Mouse (Mus musculus): ENCODE measurements around the gene Zfp598. TPM values are rescaled to one million over a fixed set of nuclear protein-coding genes. Genes with fewer than 3 reads are reported as not detected.

Gene Zfp598
- polyA plus RNA-seq, 1 experiment from 2014 or later: 24.8 TPM

GRCm38 (mm10) chr17:24687146-24687595, 17.7 kb downstream of the Zfp598 start:
- Histone ChIP-seq H3K4me2 (replicated peaks; ENCODE audit: low read depth, low read length) (peak overlapping the region; percentile 36), H3K4me3 (ENCODE audit: low read depth, low read length) (peak overlapping the region; percentile 27), H3K27me3 (ENCODE audit: control insufficient read depth, insufficient read depth, low read length) (peaks cover 36% of the 10 kb centered on the region), H3K36me3 (ENCODE audit: control insufficient read depth, insufficient read depth, low read length) (no peaks in the 10 kb centered on the region), H3K27ac (ENCODE audit: low read depth, low read length) (no peak overlapping the region), H3K4me1 (replicated peaks; ENCODE audit: control insufficient read depth, insufficient read depth, low read length) (peaks cover 8% of the 10 kb centered on the region; the same call in 1 of the 2 replicates), H3K9ac (ENCODE audit: low read depth, low read length) (0 out of 2 replicates have a peak overlapping the region, but pooled peaks have one; percentile 23), H3K9me3 (ENCODE audit: control insufficient read depth, low read length) (no peaks in the 10 kb centered on the region)
- WGBS: 2% methylated on average over 25 of the region's 25 CpGs
- ATAC-seq (ENCODE audit: low FRiP score) (peak; percentile 37; the same call in 1 of the 2 replicates), DNase-seq (ENCODE audit: low spot score) (peak; percentile 62)

- peak overlapping the region; percentile 36 for H3K4me2 ChIP-seq (replicated peaks; ENCODE audit: low read depth, low read length)
- H3K27me3 ChIP-seq (ENCODE audit: control insufficient read depth, insufficient read depth, low read length): peaks cover 36% of the 10 kb centered on the region
- peaks cover 8% of the 10 kb centered on the region; the same call in 1 of the 2 replicates for H3K4me1 ChIP-seq (replicated peaks; ENCODE audit: control insufficient read depth, insufficient read depth, low read length)
- 20% methylated on average over 23 of the region's 23 CpGs for WGBS
- ATAC-seq (ENCODE audit: low FRiP score) (no peak), DNase-seq (ENCODE audit: low spot score) (no peak)
- H3K27ac ChIP-seq (ENCODE audit: low read depth, low read length): no peak overlapping the region
- peak overlapping the region; percentile 27 for H3K4me3 ChIP-seq (ENCODE audit: low read depth, low read length)
- no peaks in the 10 kb centered on the region for H3K9me3 ChIP-seq (ENCODE audit: control insufficient read depth, low read length)
- no peaks in the 10 kb centered on the region for H3K36me3 ChIP-seq (ENCODE audit: control insufficient read depth, insufficient read depth, low read length)
- 0 out of 2 replicates have a peak overlapping the region, but pooled peaks have one; percentile 23 for H3K9ac ChIP-seq (ENCODE audit: low read depth, low read length)
Observed at GRCm38 (mm10) chr17:24687599-24687998, 18.1 kb downstream of the Zfp598 start.

DNA sequence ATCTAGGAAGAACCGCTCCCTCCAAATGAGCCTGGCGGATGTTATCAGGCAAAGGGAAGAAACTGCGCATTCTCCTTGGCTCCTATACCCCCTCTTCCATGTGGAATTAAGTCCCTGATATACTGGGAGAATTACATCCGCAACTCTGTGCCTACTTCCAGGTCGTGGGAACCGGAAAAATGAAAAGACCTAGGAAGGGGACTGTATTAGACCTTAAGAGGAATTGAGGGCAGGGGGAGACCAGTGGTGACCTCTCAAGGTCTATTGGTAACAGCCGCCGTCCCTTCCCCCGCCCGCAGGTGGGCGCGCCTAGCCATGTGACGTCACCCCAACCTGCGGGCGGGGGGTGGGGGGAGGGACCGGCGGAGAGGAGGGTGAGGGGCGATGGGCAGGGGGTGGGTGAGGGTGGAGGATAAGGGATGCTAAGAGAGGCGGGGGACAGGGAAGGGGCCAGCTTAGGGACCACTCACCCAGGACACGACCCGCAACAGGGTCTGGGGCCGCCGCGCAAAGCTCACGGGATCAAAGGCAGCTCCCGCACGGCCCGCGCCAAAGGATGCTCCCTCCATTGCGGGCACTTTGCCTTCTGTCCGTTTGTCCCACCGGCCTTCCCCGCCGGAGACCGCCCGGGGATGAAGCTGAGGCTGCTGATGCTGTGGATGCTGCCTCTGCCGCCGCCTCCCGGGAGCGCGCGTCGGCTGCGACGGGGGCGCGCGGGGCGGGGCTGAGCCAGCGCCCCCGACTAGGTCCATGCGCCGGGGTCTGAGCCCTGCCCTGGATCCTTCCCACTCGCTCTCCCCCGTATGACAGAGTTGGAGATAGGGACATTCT, 20.0 kb downstream of the Zfp598 start, which contains the start of gene Syngr3:
TSS of gene Syngr3 (minus strand) at position 705 of the 831 bp plus-strand sequence.
- ATAC-seq (ENCODE audit: low FRiP score): peak; percentile 31; the same call in 1 of the 2 replicates
- DNase-seq (ENCODE audit: low spot score): peak; percentile 68
- Histone ChIP-seq H3K9me3 (ENCODE audit: control insufficient read depth, low read length) (no peaks in the 10 kb centered on the region), H3K36me3 (ENCODE audit: control insufficient read depth, insufficient read depth, low read length) (no peaks in the 10 kb centered on the region), H3K4me3 (ENCODE audit: low read depth, low read length) (peak within 1 kb of the TSS; percentile 68), H3K9ac (ENCODE audit: low read depth, low read length) (peak within 1 kb of the TSS; percentile 71), H3K27ac (ENCODE audit: low read depth, low read length) (no peak within 1 kb of the TSS; the same call in 1 of the 2 replicates), H3K4me1 (replicated peaks; ENCODE audit: control insufficient read depth, insufficient read depth, low read length) (peaks cover 8% of the 10 kb centered on the region; the same call in 1 of the 2 replicates), H3K27me3 (ENCODE audit: control insufficient read depth, insufficient read depth, low read length) (peaks cover 36% of the 10 kb centered on the region), H3K4me2 (replicated peaks; ENCODE audit: low read depth, low read length) (peak within 1 kb of the TSS; percentile 85)
- under 1% methylated on average over 52 of the region's 55 CpGs for WGBS

DNA sequence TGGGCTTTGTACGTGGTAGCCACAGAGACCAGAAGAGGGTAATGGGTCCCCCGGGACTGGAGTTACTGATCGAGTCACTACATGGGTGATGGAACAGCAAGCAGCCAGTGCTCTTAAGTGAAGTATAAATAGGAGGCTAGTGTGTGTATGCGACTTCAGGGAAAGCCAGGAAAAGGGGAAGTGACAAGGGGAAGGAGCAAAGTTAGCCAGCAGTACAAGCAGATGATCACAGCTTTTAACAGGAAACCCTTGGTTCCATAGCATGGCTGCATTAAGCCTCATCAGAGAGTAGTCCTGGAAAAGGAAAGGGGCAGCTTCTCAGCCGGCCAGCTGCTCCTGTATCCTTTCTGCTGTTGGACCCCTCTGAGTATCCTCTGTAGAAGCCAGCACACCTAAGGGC, 22.9 kb downstream of the Zfp598 start:
- no peak for DNase-seq (ENCODE audit: low spot score)
- Histone ChIP-seq H3K36me3 (ENCODE audit: control insufficient read depth, insufficient read depth, low read length) (no peaks in the 10 kb centered on the region), H3K4me1 (replicated peaks; ENCODE audit: control insufficient read depth, insufficient read depth, low read length) (peaks cover 4% of the 10 kb centered on the region), H3K4me3 (ENCODE audit: low read depth, low read length) (no peak overlapping the region), H3K9ac (ENCODE audit: low read depth, low read length) (no peak overlapping the region), H3K27ac (ENCODE audit: low read depth, low read length) (no peak overlapping the region), H3K4me2 (replicated peaks; ENCODE audit: low read depth, low read length) (no peak overlapping the region), H3K27me3 (ENCODE audit: control insufficient read depth, insufficient read depth, low read length) (peaks cover 34% of the 10 kb centered on the region), H3K9me3 (ENCODE audit: control insufficient read depth, low read length) (no peaks in the 10 kb centered on the region)
- ATAC-seq (ENCODE audit: low FRiP score): no peak
- WGBS: 89% methylated on average over 5 of the region's 5 CpGs

- Histone ChIP-seq H3K27me3 (ENCODE audit: control insufficient read depth, insufficient read depth, low read length) (peaks cover 4% of the 10 kb centered on the region; the same call in 1 of the 2 replicates), H3K9me3 (ENCODE audit: control insufficient read depth, low read length) (no peaks in the 10 kb centered on the region), H3K4me2 (replicated peaks; ENCODE audit: low read depth, low read length) (peak overlapping the region; percentile 80), H3K4me1 (replicated peaks; ENCODE audit: control insufficient read depth, insufficient read depth, low read length) (no peaks in the 10 kb centered on the region; the same call in 1 of the 2 replicates), H3K9ac (ENCODE audit: low read depth, low read length) (peak overlapping the region; percentile 89), H3K36me3 (ENCODE audit: control insufficient read depth, insufficient read depth, low read length) (no peaks in the 10 kb centered on the region; the same call in 1 of the 2 replicates), H3K27ac (ENCODE audit: low read depth, low read length) (peak overlapping the region; percentile 83), H3K4me3 (ENCODE audit: low read depth, low read length) (peak overlapping the region; percentile 88)
- 7% methylated on average over 50 of the region's 51 CpGs for WGBS
- ATAC-seq (ENCODE audit: low FRiP score) (peak; percentile 48), DNase-seq (ENCODE audit: low spot score) (no peak)
Observed at GRCm38 (mm10) chr17:24695326-24696010, 26.0 kb downstream of the Zfp598 start.

DNA sequence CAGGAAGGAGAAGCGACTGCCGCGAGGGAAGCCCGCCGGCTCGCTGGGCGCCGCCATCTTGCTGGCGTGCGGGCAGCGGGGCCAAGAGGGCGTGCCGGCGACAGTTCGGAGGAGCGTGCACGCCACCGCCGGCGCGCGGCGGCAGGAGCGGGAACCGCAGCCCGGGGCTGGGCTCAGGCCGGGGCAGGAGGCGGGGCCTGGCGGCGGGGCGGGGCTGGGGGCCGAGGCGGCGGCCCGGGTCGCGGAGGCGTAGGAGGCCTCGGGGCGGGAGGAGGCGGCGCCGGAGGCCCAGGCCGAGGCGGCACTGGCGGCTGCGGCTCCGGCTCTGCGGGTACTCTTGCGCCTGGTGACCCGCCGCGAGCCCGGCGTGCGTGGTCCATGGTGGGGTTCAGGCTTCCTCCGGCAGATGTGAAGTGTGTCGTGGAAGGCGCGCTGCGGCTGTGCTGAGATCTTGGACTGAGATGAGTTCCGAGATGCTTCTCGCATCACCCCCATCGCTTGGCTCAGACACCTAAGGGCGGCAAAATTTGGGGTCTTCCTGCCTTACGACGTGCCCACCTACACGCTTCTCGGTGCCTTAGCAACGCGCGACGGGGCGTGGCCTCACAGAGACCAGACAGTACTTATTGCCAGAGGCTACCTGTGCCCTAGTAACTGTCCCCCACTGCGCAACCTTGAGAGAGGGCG, 26.7 kb downstream of the Zfp598 start, which contains the start of the genes Gfer and Noxo1:
TSS of gene Gfer (minus strand) at position 146 of the 687 bp plus-strand sequence.
TSS of gene Noxo1 (plus strand) at position 224 of the 687 bp plus-strand sequence.
- Histone ChIP-seq H3K9ac (ENCODE audit: low read depth, low read length) (peak within 1 kb of the TSS; percentile 89), H3K4me3 (ENCODE audit: low read depth, low read length) (peak within 1 kb of the TSS; percentile 88), H3K4me2 (replicated peaks; ENCODE audit: low read depth, low read length) (peak within 1 kb of the TSS; percentile 80), H3K9me3 (ENCODE audit: control insufficient read depth, low read length) (no peaks in the 10 kb centered on the region), H3K27me3 (ENCODE audit: control insufficient read depth, insufficient read depth, low read length) (no peaks in the 10 kb centered on the region), H3K4me1 (replicated peaks; ENCODE audit: control insufficient read depth, insufficient read depth, low read length) (no peaks in the 10 kb centered on the region; the same call in 1 of the 2 replicates), H3K27ac (ENCODE audit: low read depth, low read length) (peak within 1 kb of the TSS; percentile 83), H3K36me3 (ENCODE audit: control insufficient read depth, insufficient read depth, low read length) (peaks cover 2% of the 10 kb centered on the region; the same call in 1 of the 2 replicates)
- under 1% methylated on average over 55 of the region's 76 CpGs for WGBS
- peak; percentile 89 for DNase-seq (ENCODE audit: low spot score)
- peak; percentile 91 for ATAC-seq (ENCODE audit: low FRiP score)

- no peak overlapping the region for H3K27ac ChIP-seq (ENCODE audit: low read depth, low read length)
- H3K4me1 ChIP-seq (replicated peaks; ENCODE audit: control insufficient read depth, insufficient read depth, low read length): no peaks in the 10 kb centered on the region; the same call in 1 of the 2 replicates
- DNase-seq (ENCODE audit: low spot score) (no peak), ATAC-seq (ENCODE audit: low FRiP score) (no peak)
- H3K9me3 ChIP-seq (ENCODE audit: control insufficient read depth, low read length): no peaks in the 10 kb centered on the region
- no peak overlapping the region for H3K4me3 ChIP-seq (ENCODE audit: low read depth, low read length)
- WGBS: 11% methylated on average over 5 of the region's 5 CpGs
- H3K27me3 ChIP-seq (ENCODE audit: control insufficient read depth, insufficient read depth, low read length): no peaks in the 10 kb centered on the region
- H3K4me2 ChIP-seq (replicated peaks; ENCODE audit: low read depth, low read length): no peak overlapping the region
- peaks cover 8% of the 10 kb centered on the region; the same call in 1 of the 2 replicates for H3K36me3 ChIP-seq (ENCODE audit: control insufficient read depth, insufficient read depth, low read length)
- no peak overlapping the region for H3K9ac ChIP-seq (ENCODE audit: low read depth, low read length)
Observed at GRCm38 (mm10) chr17:24697985-24698384, 28.5 kb downstream of the Zfp598 start.

- 61% methylated on average over 9 of the region's 9 CpGs for WGBS
- H3K9ac ChIP-seq (ENCODE audit: low read depth, low read length): no peak overlapping the region
Observed at GRCm38 (mm10) chr17:24698715-24699114, 29.2 kb downstream of the Zfp598 start.

More at GRCm38 (mm10) chr17:24698715-24699114, 29.2 kb downstream of the Zfp598 start:
- Histone ChIP-seq H3K36me3 (ENCODE audit: control insufficient read depth, insufficient read depth, low read length) (peaks cover 8% of the 10 kb centered on the region; the same call in 1 of the 2 replicates), H3K4me1 (replicated peaks; ENCODE audit: control insufficient read depth, insufficient read depth, low read length) (no peaks in the 10 kb centered on the region; the same call in 1 of the 2 replicates), H3K27me3 (ENCODE audit: control insufficient read depth, insufficient read depth, low read length) (no peaks in the 10 kb centered on the region), H3K9me3 (ENCODE audit: control insufficient read depth, low read length) (no peaks in the 10 kb centered on the region), H3K27ac (ENCODE audit: low read depth, low read length) (no peak overlapping the region), H3K4me2 (replicated peaks; ENCODE audit: low read depth, low read length) (no peak overlapping the region), H3K4me3 (ENCODE audit: low read depth, low read length) (no peak overlapping the region)
- DNase-seq (ENCODE audit: low spot score) (no peak), ATAC-seq (ENCODE audit: low FRiP score) (no peak)

Data from hindbrain, embryonic 11.5 days (tissue).